Mouse (Mus musculus) megakaryocyte, embryonic 14.5 days (primary cell): ENCODE measurements around the gene Gm20517.

ENCODE experiments used
- FLI1 ChIP-seq: IDR thresholded peaks from 2 replicates; pipeline ENCODE4 v1.6.1; 2012; ENCODE audit warnings: low read length, inconsistent platforms, mixed read lengths
- GATA1 ChIP-seq: IDR thresholded peaks from 3 replicates; pipeline ENCODE4 v1.6.1; 2012; ENCODE audit warnings: mixed read lengths, low read length, inconsistent platforms, borderline replicate concordance

- no peak for TF ChIP-seq GATA1
- no peak for TF ChIP-seq FLI1
Measured at GRCm38 (mm10) chr17:47618556-47619311, 7.3 kb downstream of the Gm20517 start.
